Mouse (Mus musculus) cerebellum, adult 11-12 months (tissue): ENCODE measurements around the gene Sectm1b.
"Not testable (repeated sequence)": the region's sequence is repeated elsewhere in the genome, so short reads cannot be mapped to it uniquely, and the experiment has no call there.

Experiments used
- DNase-seq: peaks from one replicate; pipeline ENCODE4 v3.0.0; 2022

Sectm1b gene

DNA sequence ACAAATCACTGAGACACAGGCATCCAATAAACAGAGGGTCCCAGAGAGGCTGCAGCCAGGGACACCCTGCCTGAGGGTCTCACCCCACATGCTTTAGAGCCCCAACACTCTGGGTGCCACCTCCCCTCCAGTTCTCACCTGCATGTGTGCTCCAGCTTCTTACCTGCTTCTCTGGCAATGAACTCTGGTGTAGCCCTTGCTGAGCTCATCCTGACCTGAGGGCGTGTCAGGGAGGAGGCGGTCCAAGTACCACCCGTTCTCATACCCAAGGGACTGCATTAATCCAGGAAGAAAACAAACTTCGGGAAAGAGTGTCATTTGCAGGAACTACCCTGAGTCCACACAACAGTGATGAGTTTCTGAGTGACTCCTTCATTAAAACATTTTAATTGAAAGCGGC lies at the start of gene Sectm1b:
Gene Sectm1b (minus strand): TSS at position 191 of the 400 bp plus-strand sequence.
- no peak for DNase-seq

DNA sequence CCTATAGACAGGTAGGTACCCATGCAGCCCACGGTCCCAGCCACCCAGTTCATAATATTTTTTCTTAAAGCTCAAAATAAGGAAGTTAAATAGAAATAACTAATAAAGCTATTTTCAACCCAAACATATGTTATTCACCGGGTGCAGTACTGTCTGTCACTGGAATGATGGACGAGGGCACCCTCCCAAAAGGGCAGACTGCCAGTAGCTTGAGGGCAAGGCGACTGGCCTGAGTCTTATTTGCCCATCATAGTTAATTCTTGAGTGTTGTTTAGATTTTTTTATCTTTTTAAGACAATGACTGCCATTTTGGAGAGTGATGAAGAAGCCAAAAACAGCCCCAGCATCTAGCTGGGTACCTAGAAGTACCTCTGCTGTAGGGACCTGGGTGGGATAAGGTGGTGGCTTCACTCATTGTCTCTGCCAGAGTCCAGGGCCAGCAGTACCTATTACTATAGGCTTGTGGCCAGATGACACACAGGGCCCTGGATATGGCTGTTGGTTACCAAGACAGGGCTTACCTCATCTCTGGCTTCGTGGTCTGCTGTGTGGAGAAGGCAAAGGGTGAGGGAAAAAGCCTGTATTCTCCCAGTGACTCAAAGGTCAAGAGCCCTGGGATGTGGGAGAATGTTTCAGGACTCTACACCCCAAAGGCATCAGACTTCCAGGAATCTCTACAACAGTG lies 48.9 kb upstream of the Sectm1b start:
- DNase-seq: peak; percentile 69

DNA sequence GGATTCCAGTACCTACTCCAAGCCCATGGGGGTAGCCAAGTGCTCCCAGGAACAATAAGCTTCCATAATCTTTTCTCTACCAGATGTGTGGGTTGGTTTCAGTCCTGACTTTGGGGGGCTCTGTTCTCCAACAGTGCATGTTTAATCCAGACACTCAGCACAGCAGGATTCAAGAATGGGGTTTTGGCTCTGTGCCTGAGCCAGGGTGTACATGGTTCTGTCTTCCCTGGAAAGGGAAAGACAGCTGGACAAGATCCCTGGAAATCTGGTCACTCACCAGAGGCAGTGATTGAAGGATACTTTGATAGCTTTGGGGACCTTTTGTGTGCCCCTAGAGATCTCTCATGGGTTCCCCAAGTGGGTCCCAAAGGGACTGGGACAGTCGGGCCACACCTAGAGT lies 48.2 kb upstream of the Sectm1b start:
- peak; percentile 6 for DNase-seq

DNA sequence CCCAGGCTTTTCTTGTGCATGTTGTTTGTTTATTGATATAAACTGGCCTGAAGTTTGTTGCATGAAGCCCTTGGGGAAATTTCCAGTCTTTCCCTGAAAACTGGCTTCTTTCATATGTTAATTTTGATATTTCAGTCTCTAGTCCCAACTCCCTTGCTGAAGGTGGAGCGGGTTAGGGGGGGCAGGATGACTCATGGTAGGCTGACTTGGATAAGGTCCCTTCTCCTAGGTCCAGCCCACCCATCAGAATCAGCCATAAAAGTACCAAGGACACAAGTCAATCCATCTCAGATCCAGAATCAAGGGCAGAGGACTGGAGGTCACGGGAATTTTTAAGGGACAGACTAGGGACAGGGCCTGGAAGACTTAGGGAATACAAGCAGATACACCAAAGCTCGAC lies 47.7 kb upstream of the Sectm1b start:
- DNase-seq: no peak

DNA sequence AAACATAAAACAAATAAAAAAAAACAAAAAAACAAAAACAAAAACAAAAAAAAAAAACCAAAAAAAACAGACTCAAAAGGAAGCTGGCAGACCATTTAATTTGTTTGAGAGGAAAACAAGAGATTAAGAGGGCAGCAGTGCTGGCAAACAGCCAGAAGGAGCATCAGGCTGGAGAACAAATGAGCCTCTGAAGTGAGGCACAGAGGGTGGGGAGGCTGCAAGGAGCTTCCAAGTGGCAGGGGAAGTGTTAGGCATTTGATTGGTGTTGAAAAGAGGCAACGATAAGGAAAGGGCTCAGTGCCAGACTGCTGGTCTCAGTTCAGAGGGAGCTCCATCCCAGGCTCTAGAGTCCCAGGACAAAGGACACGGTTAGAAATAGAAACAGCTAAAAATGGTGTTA lies 46.6 kb upstream of the Sectm1b start:
- DNase-seq: peak; percentile 22

DNA sequence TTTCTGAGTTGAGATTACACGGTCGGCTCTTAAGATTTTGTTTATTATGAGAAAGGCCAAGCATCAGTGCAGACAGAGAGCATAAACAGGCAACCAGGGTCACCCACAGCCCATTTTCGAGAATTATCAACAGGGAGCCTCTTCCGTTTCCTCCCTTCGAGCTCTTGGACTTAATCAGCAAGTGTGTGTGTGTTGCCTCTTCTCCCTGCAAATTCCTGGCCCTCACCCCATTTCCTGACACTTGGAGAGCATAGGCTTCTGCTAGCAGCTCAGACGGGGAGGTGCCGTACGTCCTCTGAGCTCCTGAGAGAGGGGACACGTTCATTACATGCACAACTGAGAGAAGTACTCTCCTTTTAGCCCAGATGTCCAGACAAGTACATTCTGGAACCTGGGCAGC lies 44.7 kb upstream of the Sectm1b start:
- DNase-seq: no peak

DNA sequence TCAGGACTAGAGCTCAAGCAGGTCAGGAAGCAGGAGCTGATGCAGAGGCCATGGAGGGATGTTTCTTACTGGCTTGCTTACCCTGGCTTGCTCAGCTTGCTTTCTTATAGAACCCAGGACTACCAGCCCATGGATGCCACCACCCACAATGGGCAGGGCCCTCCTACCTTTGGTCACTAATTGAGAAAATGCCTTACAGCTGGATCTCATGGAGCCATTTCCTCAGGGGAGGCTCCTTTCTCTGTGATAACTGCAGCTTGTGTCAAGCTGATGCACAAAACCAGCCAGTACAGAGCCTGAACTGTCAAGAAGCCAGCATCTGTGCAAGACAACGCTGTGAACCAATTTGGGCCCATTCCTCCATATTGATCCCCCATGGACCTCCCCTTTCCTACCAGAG lies 43.9 kb upstream of the Sectm1b start:
- DNase-seq: not testable (repeated sequence)

DNA sequence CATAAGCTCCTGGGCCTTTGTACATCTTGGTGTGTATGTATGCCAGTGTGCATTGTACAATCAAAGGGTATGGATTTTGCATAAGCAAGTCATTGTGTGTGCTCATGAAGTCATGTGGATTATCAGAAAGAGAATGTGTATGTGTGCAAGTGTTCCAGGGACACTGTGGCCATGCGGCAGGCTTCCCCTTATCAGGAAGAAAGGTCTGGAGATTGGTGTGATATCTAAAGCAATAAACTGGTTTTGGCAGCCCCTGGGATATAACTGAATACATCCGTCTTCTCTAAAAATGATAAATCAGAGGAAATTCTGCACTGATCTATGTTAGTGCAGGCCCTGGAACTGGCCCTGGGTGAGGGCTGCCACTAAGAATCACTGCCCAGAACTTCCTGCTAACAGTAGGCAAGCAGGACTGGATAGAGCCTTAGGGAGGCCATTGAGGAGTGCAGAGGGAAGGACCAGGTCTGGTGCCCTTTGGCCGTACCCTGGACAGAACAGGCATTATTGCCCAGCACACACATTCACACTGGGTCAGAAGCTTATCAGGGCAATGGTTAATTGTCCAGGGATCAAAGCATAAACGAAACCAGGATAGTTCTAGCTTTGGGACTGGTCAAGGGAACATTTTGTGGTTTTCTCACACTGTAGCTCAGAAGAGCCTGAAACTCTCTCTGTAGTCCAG lies 37.9 kb upstream of the Sectm1b start:
- DNase-seq: no peak

DNA sequence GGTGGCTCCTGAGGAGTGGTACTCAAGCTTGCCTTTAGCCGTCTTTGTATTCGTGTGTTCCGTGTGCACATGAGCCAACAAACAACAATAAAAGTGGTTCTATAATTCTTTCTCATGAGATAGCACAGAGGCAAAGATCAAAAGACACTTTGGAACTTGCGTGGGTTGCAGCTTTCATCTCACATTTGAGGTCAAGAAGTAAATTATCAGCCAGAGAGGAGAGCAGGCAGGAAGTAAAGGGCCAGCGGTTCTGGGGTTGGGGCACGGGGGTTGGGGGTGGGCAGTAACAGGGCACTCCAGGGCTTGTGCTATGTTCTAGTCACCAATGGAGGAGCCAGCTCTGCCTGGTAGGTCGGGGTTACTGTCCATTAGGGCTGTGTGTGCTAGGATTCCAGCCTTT lies 37.3 kb upstream of the Sectm1b start:
- DNase-seq: no peak

DNA sequence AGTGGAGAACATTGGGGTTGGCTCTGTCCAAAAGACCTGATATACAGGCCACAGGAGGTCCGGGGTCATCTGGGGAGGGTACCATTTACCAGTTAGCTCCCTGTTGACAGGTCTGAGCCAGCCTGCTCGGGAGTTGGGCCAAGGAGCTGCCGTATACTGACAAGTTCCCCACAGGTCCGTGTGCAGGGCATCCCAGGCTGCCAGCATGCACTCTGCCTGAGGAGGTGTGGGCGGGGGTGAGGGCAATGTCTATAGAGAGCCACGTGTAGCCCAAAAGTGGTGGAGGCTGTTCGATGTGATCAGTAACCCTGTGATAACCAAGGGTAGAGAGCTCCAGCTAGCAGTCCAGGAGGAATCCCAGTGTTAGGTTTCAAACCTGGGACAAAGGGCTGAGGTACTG lies 36.4 kb upstream of the Sectm1b start:
- DNase-seq: no peak

DNA sequence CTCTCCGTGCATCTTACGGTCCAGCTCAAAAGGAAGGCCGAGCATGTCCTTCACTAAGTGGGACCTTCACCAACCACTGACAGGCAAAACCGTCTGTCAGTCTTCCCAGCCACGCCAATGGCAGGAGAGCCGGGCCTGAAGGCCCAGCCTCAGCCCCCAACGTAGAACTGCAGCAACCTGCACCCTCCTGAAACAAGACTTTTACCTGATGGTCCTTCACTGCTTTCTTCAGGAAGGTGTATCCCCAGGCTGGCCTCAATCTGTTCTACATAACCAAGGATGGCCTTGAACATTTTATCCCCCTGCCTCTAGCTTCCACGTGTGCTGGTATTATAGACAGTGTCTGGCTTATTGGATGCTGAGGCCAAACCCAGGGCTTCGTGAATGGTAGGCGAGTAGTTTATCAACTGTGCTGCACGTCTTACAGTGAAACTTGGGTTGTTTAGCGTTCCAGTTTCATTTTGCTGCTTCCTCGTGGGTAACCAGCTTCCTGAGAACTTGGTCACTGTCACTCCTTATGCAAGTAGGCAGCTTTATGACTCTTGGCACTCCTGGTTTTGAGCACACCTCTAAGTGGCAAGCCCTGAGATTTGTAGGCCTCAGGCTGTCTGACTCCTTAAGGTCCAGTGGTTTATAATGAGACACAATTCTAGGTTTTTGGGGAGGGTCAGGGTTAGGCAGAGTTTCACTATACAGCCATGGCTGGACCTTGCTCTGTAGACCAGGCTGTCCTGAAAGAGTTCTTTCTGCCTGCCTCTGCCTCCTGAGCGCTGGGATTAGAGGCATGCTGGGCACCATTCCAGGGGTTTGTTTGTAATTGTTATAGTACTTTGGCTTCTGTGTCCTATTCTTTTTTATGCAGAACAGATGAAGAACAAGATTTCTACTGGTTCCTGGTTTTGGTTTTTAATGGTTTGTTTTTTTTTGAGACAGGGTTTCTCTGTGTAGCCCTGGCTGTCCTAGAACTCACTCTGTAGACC lies 29.5 kb upstream of the Sectm1b start:
- no peak for DNase-seq

DNA sequence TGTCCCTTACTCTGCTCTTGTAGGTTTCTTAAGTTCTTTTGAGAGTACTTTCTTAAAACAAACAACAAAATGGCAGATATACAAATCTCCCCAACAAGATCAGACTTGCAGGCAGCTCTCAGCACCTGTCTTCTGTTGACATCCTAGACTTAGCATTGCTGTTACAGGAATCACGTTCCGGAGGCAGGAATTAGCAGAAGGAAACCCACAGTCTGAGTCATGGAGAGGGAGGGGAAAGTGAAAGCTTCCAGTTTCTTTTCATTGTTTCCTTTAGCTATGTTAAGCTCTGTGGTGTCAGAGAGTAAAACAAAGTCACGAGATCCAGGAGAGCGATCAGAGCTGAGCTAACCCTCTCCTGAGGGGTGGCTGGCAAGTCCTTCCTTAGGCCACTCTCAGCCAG lies 27.6 kb upstream of the Sectm1b start:
- DNase-seq: no peak

DNA sequence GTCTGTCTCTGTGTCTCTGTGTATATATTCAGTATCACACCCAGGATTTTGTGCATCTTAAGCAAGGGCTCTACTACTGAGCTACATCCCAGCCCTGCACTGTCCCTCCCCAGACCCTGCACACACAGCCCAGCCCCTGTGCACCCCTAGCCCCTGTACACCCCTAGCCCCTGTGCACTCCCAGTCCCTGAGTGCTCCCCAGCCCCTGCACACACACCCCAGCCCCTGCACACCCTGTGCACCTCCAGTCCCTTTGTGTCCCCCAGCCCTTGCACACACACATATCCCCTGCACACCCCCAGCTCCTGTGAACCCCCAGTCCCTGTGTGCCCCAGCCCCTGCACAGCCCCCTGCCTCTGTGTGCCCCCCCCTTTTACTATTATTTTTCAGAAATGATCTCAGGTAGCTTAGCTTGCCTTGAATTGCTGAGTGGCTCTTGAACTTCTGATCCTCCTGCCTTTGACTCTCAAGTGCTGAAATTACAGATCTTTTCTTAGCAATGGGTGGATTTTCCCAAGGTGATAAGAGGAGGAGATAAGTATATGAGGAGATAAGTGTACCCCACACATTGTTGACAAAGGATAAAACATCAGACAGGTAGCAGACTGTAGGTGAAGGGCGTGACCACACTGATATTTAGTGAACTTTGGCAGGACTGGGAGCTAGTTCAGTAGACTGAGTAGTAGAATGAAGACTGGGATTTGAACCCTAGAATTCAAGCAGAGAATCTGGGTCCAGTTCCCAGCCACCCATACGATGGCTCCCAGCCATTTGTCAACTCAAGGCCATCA lies 26.6 kb upstream of the Sectm1b start:
- DNase-seq: no peak

DNA sequence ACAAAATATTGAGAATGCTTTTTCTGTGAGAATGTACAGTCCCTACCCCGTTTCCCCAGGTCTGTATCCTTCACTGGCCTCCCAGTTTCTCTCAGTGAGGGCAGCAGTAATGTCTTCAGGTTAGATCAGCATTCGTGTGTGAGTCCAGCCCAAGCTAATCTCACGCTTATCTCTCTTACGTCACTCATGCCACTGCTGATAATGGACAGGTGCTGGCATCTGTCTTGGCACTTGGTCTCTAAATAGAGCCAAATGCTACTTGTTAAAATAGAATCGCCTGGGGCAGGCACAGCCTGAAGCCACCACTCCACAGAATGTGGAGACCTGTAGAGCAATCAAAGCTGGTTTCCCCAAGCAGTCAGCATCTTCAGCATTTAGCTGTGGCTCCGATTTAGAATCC lies 25.6 kb upstream of the Sectm1b start:
- no peak for DNase-seq

DNA sequence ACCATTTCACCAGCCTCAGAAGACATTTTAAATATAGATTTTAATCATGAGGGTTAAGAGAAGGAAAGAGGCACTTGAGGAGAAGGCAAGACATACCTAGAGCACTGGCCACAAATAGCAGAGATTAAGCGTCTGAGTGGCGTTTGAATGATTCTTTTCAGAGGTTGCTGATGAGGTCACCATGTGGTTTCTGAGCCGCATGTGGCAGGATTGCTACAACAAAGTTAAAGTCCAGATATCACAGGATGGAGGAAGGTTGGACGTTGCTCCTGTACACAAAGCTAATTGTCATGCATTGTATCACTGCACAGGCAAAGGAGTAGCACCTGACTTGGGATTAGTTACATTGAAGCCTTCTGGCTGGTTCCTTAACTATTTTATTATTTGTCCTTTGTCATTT lies 22.9 kb upstream of the Sectm1b start:
- DNase-seq: no peak

DNA sequence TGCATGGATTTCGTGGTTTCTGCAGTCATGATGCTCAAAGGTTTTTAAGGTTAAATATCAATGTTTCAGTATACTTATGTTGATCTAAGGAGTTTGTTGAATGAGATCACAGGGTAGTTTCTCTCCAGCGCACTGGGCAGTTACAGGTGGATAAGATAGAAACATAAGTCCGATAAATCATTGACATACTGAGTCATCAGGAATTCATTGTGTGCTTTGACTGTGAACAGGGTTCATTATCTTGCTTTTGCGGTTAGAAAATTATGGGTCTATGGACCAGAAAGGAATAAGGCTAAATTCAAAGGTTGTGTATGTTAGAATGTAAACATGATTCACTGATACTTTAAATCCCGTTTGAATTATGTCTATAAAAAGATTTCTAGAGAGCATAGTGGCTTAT lies 21.8 kb upstream of the Sectm1b start:
- DNase-seq: no peak

DNA sequence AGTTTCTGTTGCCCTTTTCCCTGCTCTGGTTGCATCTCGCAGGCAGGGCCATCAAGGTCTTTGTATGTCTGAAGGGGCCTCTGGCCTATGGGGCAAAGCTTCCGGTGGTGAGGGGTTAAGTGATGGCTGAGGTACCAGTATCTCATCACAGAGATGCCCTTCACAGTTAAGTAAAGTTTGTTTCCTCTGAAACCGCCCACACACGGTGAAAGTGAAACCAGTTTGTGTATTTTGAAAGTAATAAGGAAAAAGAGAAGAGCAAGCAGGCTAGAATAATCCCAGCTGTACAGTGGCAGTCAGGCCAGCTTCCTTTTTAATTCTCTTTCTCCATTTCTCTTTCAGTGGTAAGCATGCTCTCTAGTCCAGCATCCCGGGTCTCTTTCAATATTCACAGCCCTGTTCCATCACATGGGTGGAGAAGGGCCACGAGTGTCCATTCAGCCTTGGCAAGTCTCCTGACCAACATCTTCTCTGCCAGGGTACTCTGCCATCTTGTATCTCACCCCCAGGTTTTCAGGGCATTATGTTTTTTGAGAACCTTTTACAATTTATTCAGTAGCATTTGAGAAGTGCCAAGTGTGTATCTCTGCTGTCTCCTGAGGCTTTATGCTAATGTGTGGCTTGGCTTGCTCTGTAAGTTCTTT lies 19.6 kb upstream of the Sectm1b start:
- DNase-seq: no peak

DNA sequence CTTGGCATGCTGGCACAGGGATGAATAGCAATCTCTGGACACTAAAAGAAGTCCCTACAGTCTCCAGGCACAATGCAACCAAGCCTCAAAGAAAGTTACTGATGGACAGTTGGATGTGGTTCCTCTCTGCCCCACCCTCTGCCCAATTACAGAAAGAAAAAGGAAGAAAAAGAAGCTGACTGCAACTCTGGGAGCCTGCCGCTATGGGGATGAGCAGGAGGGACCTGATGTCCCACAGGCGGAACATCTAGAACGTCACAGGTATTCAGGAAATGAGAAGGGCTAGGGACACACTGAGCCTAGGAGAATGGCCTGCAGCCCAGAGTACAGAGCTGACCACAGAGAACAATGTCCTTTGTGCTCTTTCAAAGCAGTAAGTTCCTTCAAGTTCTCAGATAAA lies 18.9 kb upstream of the Sectm1b start:
- DNase-seq: no peak

DNA sequence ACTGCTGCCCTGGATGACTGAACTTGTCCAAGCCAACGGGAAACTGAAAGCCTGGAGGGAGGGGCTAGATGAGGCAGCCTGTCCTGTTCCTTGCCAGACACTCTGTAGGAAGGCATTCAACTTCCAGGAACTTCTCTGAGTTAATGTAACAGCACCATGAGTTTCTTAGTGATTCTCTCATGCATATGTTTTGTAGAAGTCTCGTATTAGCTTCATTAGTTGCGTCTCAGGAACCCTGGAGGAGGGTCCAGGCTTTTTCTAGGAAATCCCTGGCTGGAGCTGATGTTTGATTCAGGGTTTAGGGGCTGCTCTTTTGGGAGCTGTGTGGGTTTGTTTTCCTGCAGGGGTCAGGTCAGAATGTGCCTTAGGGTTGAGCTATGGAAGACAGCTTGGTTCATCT lies 17.8 kb upstream of the Sectm1b start, which contains the start of gene Sectm1a:
Gene Sectm1a (minus strand): TSS at position 101 of the 400 bp plus-strand sequence.
- DNase-seq: no peak

DNA sequence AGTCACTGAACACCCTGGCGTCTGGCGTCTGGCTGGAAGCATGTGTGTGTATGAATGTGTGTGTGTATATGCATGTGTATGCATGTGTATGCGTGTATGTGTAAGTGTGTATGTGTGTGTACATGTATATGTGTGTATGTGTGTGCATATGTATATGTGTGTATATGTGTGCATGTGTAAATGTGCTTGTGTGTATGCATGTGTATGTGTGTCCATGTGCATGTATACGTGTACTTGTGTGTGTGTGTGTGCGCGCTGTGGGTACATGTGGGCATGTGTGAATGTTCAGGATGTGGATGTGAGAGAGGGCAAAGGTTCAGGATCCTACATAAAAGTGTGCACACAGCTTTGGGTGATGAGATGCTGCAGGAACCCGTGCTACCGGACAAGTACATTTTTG lies 17.0 kb upstream of the Sectm1b start:
- no peak for DNase-seq

DNA sequence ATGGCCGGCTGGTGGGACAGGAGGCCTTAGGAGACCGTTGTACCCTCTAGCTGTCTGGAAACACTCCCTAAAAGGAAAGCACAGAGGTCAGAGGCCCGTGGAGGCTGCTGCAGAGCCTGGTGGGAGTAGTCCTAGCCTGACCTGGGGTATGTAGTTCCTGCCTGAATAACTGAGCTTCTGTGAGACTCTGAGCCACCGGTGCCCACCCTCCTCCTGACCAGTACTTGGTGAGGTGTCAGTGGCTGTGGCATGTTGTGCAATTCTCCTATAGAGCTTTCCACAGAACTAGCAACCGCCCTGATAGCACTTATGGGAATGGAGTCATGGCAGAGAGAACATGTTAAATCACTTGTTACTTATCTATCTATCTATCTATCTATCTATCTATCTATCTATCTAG lies 12.3 kb upstream of the Sectm1b start:
- DNase-seq: no peak

DNA sequence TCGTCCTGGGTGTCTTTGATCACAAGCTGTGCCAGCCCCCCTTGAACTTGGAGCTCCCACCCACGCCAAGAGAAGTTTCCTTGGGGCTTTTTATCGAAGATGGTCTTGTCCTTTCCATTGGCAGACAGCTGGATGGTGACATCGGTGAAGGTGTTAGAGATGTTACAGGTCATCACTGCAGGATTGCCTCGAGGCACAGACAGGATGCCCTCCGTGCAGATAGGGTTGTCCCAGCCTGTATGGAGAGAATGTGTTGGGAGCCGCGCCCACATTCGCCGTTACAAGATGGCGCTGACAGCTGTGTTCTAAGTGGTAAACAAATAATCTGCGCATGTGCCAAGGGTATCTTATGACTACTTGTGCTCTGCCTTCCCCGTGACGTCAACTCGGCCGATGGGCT lies 6.3 kb upstream of the Sectm1b start:
- DNase-seq: not testable (repeated sequence)
